Mouse (Mus musculus) c-Kit-negative CD71-positive TER-119-positive erythroid progenitor cells, embryonic 14.5 days (primary cell): ENCODE measurements around the gene Klhl22.
A peak's percentile ranks its signal among the peaks of the same experiment; 100 is the strongest.
"Not testable (repeated sequence)": the region's sequence is repeated elsewhere in the genome, so short reads cannot be mapped to it uniquely, and the experiment has no call there.

Experiments used
- DNase-seq: peaks from one replicate; pipeline ENCODE4 v3.0.0-alpha.2; 2013; ENCODE audit warnings: low read depth, low spot score

Gene Klhl22

DNA sequence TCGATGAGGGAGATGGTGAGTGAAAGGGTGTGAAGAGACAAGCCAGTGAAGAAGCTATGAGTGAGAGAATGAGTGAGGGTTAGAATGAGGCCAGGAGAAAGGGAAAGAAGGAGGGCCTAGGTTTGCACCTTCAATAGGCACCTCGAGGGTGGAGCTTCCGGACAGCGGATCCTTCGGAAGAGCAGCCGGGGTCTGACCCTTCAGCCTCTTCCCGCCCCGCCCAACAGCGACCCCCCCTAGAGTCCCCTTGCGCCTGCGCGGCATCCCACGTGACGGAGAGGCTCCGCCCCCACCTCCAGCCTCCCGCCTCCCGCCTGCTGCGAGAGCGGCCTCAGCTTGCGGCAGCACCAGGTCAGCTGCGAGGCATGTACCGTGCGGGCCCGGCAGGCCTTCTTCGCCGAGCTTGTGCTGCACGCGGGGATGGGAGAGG is at the start of gene Klhl22:
Klhl22 (plus strand) TSS at position 275 of the 430 bp plus-strand sequence.
- no peak for DNase-seq

DNA sequence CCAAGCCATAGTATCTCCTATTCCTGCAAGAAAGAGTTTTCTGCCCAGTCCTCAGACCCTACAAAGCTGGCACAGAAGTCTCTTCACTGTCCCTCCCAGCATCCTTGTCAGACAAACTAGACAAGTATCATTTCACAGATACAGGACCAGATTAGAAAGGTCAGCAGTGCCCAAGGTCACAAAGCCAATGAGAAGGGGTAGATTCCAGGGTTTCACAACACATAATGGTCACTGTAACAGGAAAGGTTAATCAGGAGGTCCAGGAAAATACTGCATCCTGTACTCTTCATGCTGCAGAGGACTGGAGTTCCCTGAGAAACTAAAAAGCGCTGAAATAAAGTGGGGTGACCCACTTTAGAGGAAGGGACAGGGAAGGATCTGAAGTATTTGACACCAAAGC is 41.6 kb upstream of the Klhl22 start:
- DNase-seq = no peak

DNA sequence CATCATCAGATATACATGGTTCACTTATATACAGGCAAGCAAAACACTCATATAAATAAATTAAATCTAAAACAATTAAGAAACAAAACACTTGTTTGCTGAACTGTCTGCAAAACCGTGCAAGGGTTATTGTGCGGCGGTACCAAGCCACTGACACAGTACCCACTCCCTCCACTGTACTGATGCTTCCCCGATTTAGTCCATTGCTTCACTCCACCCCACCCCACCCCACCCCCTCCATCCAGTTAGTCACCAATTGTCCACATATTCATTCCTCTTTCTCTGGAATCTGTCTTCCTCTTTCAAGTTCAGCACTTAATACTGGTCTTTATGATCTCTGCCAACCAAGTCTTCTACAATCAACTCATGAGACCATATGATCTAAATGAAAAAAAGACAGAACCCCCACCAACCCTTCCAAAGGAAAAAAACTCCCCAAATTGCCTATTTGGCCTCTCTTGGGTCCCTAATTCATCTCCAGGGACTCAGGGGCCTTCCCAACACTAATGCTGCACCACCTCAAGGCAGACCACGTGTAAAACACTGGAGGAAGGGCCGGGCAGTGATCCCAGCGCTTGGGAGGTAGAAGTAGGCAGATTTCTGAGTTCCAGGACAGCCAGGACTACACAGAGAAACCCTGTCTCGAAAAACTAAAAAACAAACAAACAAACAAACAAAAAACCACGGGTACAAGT is 38.2 kb upstream of the Klhl22 start:
- DNase-seq = no peak

DNA sequence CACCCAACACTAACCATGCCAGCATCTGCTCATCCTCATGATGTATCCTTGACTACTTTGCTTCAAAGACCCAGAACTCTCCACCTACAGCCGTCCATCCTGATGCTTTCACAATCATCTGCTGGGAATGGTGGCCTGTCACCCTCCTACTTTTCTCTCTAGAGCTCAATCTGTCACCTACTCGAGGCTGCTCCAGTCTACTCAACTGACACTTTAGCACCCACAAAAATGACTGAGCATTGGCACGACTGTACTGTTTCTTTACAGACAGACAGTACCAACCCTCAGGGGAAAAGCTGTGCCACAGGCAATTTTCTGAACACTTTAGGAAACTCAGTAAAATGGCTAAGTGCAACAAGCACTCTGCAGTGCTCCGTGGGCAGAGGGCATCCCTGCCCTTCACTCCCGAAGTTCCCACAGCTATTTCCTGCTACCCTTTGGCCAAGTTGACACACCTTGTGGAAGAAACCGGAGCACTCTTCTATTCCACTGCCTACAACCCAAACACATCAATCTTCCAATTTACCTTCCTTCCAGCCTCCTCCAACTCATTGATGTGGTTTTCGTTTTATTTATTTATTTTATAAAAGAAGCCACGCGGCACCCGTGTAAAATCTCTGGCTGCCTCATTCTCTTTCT is 37.5 kb upstream of the Klhl22 start:
- DNase-seq = no peak

DNA sequence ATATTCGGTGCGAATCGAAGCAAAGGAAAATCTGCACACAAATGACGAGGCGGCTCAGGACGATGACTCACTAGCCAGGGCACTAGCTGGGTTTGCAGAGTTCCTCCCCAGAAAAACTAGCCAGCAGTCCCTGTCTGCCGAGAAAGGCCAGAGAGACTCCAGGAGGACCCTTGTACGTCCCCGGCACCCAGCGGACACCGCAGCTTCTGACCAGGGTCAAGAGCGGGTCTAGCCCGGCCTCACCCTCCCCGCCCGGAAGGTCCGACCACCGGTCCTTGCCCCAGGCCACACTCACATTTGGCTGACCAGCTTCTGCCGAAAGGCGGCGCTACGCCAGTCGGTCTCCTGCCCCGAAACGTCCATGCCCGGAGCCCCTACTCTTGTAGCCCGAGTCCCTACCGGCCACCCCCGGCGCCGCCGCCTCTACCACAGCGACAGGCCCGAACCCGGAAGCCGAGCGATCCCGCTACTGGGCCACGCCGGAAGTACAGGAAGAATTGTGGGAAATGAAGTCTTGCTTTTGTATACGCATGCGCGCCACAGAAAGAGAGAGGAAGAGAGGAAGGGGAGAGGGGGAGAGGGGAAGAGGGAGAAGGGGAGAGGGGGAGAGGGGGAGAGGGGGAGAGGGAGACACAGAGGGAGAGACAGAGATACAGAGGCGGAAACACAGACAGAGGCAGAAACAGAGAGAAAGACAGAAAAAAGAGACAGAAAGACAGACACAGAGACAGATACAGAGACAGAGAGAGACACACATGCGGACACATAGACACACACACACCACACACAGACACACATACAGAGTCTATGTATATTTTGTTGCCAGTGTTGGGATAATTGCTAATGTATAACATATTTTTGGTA is 36.7 kb upstream of the Klhl22 start:
- DNase-seq = peak; percentile 72

DNA sequence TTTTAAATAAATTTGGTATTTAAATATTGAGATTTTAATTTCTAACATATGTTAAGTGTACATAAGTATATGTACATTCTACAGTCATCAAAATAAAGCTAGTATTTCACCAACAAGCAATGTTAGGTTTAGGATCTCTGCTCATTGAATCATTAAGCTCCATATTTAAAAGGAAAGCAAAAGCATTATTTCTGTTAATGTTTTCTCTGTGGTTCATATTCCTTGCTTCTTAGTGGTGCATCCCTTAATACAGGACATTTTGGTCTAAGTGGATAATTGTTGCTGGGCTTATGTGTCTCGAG is 36.1 kb upstream of the Klhl22 start:
- no peak for DNase-seq

DNA sequence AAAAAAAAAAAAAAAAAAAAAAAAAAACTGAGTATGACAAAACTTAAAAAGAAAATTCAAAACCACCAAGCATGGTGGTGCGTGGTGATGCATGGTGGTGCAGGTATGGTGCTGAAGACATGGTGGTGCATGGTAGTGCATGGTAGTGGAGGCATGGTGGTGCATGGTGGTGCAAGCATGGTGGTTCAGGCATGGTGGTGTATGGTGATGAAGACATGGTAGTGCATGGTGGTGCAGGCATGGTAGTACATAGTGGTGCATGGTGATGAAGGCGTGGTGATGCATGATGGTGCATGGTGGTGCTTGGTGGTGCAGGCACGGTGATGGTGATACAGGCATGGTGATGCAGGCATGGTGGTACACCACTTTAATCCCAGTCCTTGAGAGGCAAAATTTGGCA is 35.0 kb upstream of the Klhl22 start:
- no peak for DNase-seq

DNA sequence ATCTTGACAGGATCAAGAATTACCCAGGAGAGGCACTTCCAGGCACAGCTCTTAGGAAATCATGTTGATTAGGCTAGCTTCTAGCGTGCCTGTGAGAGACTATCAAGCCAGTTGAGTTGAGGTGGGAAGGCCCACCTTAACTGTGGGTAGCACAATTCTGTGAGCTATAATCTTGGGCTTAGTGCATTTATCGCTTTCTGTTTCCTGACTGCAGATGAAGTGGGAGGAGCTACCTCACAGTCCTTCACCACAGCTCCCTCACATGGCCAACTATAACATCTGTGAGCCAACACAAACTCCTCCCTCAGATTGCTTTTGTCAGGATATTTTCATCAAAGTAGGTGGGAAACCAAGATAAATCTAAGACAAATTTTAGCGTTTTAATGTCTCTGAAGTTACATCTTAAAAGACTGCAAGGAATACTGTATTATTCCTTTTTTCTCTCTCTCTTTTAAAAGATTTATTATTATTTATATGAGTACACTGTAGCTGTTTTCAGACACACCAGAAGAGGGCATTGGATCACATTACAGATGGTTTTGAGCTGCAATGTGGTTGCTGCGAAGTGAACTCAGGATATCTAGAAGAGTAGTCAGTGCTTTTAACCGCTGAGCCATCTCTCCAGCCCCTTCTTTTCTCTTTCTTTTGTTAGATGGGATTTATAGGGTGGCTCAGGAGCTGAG is 32.1 kb upstream of the Klhl22 start:
- peak; percentile 40 for DNase-seq

DNA sequence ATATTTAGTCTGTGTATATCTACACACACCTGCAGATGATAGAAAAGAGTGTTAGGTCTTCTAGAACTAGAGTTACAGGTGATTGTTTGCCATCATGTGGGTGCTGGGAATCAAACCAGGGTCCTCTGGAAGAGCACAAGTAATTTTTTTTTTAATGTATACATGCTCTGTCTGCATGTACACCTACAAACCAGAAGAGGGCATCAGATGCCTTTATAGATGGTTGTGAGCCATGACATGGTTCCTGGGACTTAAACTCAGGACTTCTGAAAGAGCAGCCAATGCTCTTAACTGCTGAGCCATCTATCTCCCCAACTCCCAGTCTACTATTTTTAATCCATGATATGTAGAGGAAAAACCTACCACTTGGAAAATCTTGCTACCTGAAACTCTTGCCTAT is 29.4 kb upstream of the Klhl22 start:
- DNase-seq = no peak

DNA sequence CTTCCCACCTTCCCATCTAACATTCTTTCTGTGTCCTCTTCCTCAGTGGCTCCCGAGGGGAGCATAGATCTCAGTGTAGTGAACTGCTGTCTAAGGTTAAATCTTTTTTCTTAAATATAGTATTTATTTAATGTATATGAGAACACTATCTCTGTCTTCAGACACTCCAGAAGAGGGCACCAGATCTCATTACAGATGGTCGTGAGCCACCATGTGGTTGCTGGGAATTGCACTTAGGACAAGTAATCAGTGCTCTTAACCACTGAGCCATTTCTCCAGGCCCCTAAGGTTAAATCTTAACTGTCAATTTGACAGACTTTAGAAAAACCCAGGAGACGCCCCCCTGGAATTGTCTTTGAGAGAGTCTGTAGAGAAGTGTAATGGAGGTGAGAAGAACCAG is 27.4 kb upstream of the Klhl22 start:
- no peak for DNase-seq

DNA sequence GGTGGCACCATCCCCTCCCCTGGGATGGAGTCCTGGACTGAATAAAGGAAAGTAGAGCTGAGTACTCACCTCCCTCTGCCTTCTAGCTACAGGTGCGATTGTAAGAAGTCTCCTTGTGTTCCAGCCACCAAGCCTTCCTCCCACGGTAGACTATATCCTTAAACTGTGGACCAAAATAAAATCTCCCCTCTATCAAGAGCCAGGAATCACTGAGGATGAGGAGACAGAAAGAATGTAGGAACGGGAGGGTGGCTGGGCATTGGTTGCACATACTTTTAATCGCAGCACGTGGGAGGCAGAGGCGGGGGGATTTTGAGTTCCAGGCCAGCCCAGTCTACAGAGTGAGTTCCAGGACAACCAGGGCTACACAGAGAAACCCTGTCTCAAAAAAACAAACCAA is 27.0 kb upstream of the Klhl22 start:
- DNase-seq = no peak

DNA sequence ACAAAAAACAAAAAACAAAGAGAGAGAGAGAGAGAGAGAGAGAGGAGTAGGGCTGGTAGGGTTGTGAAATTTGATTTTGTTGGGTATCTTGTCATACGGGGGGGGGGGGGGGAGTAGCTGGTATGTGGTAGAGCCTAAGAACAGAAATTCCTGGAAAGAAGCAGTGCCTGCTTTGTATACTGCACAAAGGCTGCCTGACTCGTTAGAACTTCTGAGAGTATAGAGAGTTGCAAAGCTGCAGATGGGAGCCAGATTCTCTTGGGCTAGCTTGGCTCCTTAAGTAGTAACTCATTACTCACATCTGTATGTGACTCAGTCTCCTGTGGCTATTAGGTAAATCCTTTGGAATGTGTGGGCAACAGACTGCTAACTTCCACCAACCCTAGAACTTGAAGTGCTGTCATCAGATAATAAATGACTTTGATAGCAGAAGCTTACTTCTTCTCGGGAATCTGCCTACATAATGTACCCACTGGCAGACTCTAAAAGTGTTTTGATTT is 26.5 kb upstream of the Klhl22 start, which contains the start of gene Med15:
Med15 (minus strand) TSS at position 51 of the 500 bp plus-strand sequence.
- DNase-seq = no peak

DNA sequence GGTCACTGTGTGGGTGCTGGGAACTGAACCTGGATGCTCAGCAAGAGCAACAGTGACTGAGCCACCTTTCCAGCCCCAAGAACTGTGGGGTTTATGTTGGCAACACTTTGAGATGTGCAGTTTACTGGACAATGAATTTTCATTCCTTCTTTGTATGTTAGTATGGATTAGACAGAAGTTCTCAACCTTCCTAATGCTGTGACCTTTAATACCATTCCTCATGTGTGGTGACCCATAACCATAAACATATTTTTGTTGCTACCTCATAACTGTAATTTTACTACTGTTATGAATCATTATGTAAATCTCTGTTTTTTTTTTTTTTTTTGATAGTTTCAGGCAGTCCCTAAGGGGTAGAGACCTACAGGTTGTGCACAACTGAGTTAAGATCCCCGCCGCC is 25.8 kb upstream of the Klhl22 start:
- DNase-seq = no peak

DNA sequence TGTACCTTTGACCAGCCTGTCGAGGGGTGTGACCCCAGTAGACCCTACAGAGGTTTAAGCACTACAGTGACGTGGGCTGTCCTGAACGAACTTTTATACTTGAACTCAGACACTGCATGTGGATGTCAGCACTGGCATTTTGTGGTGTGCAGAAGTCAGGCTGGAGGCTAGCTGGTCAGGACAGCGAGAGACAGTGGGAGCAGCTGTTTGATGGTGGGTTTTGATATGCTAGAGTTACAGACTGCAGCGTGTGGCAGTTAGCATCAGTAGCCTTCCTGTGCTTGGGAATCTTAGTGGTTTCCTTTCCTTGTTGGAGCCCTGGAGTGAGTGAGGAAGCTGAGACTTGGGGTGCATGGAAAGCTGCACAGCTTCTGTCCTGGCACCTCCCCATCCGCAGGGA is 24.5 kb upstream of the Klhl22 start:
- DNase-seq = not testable (repeated sequence)

DNA sequence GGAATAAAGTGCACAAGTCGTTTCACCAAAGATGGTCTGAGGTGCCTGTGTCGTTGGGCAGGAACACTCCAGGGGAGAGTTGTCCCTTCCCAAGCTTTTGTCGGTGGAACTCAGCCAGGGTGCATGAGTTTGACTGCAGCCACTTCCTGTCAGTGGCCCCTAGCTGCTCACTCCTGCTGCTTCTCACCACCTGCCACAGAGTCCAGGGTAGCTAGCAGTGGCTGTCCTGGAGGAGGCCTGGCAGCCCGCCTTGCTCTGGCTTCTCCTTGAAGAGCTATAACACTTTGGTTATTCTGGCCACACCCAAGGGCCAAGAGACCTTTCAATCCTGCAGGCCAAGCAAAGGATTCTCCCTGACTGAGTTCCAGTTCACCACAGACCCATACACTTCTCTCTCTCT is 23.3 kb upstream of the Klhl22 start:
- no peak for DNase-seq

DNA sequence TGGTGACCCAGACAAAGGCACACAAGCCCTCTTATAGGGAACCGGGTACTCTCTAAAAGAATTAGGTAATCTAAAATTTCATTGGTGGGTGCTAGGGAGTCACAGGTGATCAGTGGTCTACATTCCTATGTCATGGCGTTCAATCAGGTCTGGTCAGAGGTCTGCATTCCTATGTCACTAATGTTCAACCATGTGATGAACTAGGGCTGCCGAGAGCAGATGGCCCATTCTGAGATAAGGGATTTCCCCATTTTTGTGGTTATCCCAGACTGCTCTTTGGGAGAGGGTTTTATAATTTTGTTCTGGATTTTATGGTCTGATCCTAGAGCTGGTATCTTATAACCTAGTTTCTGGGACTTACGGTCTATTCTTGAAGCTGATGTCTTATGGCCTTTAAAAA is 19.3 kb upstream of the Klhl22 start:
- no peak for DNase-seq

DNA sequence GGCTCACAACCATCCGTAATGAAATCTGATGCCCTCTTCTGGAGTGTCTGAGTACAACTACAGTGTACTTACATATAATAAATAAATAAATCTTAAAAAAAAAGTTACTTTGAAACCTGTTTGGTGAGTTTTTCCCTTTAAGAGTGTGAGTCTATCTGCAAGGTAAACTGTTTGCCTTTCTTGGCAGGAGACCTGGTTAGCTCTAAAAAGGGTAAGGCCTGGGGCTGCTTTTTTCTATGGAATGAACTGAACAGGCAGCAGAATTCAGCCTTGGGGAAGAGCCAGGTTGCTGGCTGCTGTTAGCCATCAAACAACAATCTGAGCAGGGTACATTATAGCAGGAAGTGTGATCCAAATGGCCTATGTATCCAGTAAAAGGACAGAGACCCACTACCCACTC is 16.6 kb upstream of the Klhl22 start:
- DNase-seq = no peak

DNA sequence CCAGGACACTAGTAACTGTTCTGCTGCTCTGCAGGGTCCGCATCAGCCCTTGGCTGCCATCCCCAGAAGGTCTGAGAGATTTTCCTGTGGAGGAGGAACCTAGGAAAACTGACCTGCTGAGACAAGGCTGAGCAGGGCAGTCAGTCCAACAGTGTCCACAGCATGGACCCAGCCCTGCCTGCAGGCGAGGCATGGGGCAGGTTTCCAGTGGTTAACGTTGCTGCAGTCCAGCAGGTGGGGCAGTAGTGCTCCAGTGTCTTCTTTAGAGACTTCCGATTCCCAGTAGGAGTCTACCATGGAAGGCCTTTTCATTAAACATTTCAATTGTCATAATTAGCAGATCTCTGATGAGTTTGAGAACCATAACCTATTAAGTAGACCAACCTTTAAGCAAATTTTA is 16.1 kb upstream of the Klhl22 start:
- DNase-seq = no peak

DNA sequence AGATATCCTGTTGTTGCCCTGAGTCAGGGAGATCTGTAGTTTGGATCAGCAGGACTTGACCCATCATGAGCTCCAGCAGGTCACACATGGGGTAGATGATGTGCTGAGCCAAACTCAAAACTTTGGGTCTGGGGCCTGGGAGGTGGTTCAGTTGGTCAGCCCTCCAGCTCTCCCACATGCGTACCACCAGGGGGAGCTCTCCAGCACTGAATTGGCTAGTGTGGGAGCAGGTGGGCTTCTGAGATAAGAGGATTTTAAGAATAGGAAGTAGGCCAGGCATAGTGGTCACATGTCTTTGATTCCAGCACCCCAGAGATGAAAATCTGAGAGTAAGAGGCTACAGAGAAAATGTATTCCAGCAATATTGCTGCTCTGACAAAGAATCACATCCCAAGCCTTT is 14.9 kb upstream of the Klhl22 start:
- no peak for DNase-seq

DNA sequence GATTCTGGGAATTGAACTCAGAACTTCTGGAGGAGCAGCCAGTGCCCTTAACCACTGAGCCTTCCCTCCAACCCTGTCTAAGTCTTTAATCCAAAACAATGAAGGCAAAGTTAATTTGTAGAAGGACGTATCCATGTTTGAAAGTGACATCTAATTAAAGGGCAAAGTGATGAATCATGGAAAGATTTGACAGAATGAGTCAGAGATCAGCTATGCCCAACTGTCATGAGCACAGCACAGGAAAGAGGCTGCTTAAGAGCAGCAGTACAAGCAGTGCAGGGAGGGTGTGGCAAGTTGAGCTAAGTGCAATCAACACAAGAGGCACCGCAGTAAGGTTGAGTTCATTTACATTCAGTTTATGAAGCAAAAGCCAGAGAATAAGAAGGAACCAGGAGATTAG is 14.4 kb upstream of the Klhl22 start:
- no peak for DNase-seq

DNA sequence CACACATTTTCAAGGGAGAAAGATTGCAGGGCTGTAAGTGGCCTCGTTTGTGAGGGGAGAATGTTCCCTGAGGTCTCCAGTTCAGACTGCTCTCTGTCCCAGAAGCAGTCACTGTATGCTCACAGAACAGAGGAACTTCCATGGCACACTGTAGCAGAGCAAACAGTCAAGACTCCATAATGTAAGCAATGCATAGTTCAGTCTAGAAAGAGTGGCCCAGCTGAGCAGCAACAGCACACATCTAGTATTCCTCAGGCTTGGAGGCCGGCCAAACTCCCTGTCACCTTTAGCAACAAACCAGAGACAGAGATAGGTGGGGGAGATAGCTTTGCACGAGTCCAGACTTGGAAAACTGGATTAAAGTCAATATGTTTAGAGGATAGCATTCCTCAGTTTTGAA is 6.4 kb upstream of the Klhl22 start:
- no peak for DNase-seq

DNA sequence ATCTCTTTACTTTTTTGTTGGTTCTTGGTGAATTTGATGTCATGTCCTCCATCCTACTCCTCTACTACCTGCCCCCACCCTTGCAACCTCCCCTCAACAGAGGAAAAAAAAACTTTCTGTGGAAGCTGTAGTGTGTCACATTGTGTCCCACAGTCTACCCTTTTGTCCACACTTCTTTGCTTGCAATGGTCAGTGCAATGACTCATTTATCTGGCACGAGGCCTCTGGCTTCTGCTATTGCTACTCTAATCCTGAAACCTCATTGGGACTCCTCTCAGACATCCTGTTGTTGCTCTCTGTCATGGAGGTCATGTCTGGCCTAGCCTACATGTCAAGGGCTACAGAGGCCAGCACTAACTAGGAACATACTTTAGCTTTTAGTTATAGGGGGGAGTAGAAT is 5.7 kb upstream of the Klhl22 start:
- DNase-seq = no peak
